Mouse (Mus musculus) stomach, postnatal 0 days (tissue): ENCODE measurements around the gene Ddx49. TPM values are rescaled to one million over a fixed set of nuclear protein-coding genes. Genes with fewer than 3 reads are reported as not detected.

Experiments
- ATAC-seq: fragments of 200-750 bp; cut with Nextera tagmentation; 2 replicates; pipeline ENCODE4 v1.8.0; 2017; ENCODE audit not compliant: low FRiP score, low TSS enrichment
- DNase-seq: peaks from one replicate; pipeline ENCODE4 v3.0.0-alpha.2; 2016; ENCODE audit warnings: low spot score
- H3K27ac ChIP-seq: fragments of 300-500 bp; sonication (generic); replicated peaks from 2 replicates; pipeline ENCODE4 v1.5.1; 2014; ENCODE audit warnings: mild to moderate bottlenecking, control low read depth
- H3K27me3 ChIP-seq: fragments of 300-500 bp; sonication (generic); 2 replicates; pipeline ENCODE4 v1.6.1; 2014; ENCODE audit warnings: low read length; ENCODE audit not compliant: control insufficient read depth, insufficient read depth
- H3K36me3 ChIP-seq: fragments of 300-500 bp; sonication (generic); 2 replicates; pipeline ENCODE4 v1.6.1; 2014; ENCODE audit warnings: low read length, mixed read lengths; ENCODE audit not compliant: control insufficient read depth, insufficient read depth
- H3K4me1 ChIP-seq: fragments of 300-500 bp; sonication (generic); replicated peaks from 2 replicates; pipeline ENCODE4 v1.6.1; 2014; ENCODE audit warnings: antibody characterized with exemption; ENCODE audit not compliant: control insufficient read depth, insufficient read depth
- H3K4me2 ChIP-seq: fragments of 300-500 bp; sonication (generic); replicated peaks from 2 replicates; pipeline ENCODE4 v1.6.1; 2014; ENCODE audit warnings: low read depth, mild to moderate bottlenecking, control low read depth, moderate library complexity
- H3K4me3 ChIP-seq: fragments of 300-500 bp; sonication (generic); 2 replicates; pipeline ENCODE4 v1.5.1; 2014; ENCODE audit warnings: low read depth, low read length, control low read depth
- H3K9ac ChIP-seq: fragments of 300-500 bp; sonication (generic); 2 replicates; pipeline ENCODE4 v1.6.1; 2014; ENCODE audit warnings: mild to moderate bottlenecking, low read length, control low read depth, mixed read lengths
- H3K9me3 ChIP-seq: fragments of 300-500 bp; sonication (generic); 2 replicates; pipeline ENCODE4 v1.6.1; 2016; ENCODE audit warnings: low read length; ENCODE audit not compliant: control insufficient read depth
- CTCF ChIP-seq: IDR thresholded peaks from 2 replicates; pipeline ENCODE4 v1.5.1; 2016; ENCODE audit warnings: antibody characterized with exemption, low read depth, mild to moderate bottlenecking, moderate library complexity
- EP300 ChIP-seq: optimal IDR thresholded peaks from 2 replicates; pipeline ENCODE3; 2016; ENCODE audit warnings: antibody characterized with exemption
- WGBS: fragments of 180-500 bp; shearing (Covaris S2); extraction: QIAGEN DNeasy Blood & Tissue Kit; methylation state at CpG from one replicate; pipeline ENCODE4 v1.1.7; 2014; 5-methylcytosine and 5-hydroxymethylcytosine counted together
- polyA plus RNA-seq: library from polyadenylated mRNA; unstranded; fragments of >200 nt; fragmentation: Nextera tagmentation; extraction: Ambion mirVana; gene quantifications from 2 replicates; pipeline ENCODE4 v1.2.1, GENCODE M21; 2015

Gene Ddx49
- polyA plus RNA-seq, 1 experiment from 2014 or later, result 36.0 TPM

DNA sequence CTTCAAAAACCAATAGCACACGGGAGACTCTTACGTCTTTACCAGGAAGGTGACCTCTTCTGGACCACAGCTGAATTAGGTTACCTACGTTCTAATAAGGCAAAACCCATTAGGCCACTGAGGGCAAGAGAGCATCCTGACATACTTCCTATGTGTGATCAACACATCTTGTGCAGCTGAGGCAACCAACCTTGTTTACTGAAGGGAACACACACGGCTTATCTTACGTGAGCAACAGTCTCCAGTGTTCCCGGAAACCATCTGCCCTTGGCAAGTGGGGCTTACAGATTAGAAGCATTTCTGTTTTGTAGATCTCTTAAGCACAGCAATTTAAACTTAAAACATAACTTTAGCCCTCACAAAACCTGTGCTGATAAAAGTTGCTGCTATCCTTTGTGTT is 25.2 kb upstream of the Ddx49 start:
- TF ChIP-seq EP300, result no peak
- no peak for TF ChIP-seq CTCF

GRCm38 (mm10) chr8:70323716-70324115 is 21.4 kb upstream of the Ddx49 start:
- no peak for ATAC-seq
- H3K27ac ChIP-seq, result no peak overlapping the region
- no peak overlapping the region for H3K9ac ChIP-seq
- no peaks in the 10 kb centered on the region for H3K27me3 ChIP-seq
- TF ChIP-seq EP300 (no peak), CTCF (peak; percentile 32)
- H3K4me3 ChIP-seq, result no peak overlapping the region
- no peak overlapping the region for H3K4me2 ChIP-seq
- H3K9me3 ChIP-seq, result no peaks in the 10 kb centered on the region
- H3K36me3 ChIP-seq, result no peaks in the 10 kb centered on the region; the same call in 1 of the 2 replicates
- 85% methylated on average over 3 of the region's 3 CpGs for WGBS
- no peak for DNase-seq
- no peaks in the 10 kb centered on the region for H3K4me1 ChIP-seq

More for the DNA sequence above, 25.2 kb upstream of the Ddx49 start:
- H3K9ac ChIP-seq, result no peak overlapping the region
- H3K27ac ChIP-seq, result no peak overlapping the region
- no peak overlapping the region for H3K4me2 ChIP-seq
- ATAC-seq (no peak), DNase-seq (no peak)
- H3K27me3 ChIP-seq, result no peaks in the 10 kb centered on the region
- H3K36me3 ChIP-seq, result peaks cover 4% of the 10 kb centered on the region
- H3K9me3 ChIP-seq, result no peaks in the 10 kb centered on the region
- no peaks in the 10 kb centered on the region for H3K4me1 ChIP-seq
- WGBS, result 87% methylated on average over 6 of the region's 6 CpGs
- H3K4me3 ChIP-seq, result no peak overlapping the region

DNA sequence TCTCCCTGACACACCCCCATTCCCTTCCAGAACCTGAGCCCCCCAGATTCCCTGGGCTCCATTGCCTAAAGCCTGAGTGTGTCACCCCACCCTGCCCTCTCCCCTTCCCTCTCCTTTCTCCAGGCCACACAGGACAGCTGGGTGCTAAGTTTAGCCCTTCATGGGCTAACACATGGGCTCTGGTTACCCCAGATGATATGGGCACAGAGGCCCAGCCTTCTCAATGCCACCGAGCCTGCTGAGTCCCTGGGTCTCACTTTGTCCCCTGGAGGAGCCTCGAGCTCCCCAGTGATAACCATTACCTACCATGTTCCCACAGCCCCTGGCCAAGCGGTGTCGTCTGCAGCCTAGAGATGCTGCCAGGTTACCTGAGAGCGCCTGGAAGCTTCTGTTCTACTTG is 15.6 kb upstream of the Ddx49 start:
- DNase-seq (no peak), ATAC-seq (no peak)
- Histone ChIP-seq H3K27me3 (no peaks in the 10 kb centered on the region), H3K36me3 (no peaks in the 10 kb centered on the region; the same call in 1 of the 2 replicates), H3K27ac (no peak overlapping the region), H3K9me3 (no peaks in the 10 kb centered on the region), H3K4me1 (no peaks in the 10 kb centered on the region), H3K9ac (no peak overlapping the region), H3K4me2 (no peak overlapping the region), H3K4me3 (no peak overlapping the region)
- 82% methylated on average over 5 of the region's 5 CpGs for WGBS
- TF ChIP-seq EP300 (no peak), CTCF (no peak)

GRCm38 (mm10) chr8:70316511-70317504 is 14.5 kb upstream of the Ddx49 start:
- peak; percentile 40 for ATAC-seq
- peak overlapping the region; percentile 56 for H3K9ac ChIP-seq
- no peaks in the 10 kb centered on the region for H3K4me1 ChIP-seq
- WGBS, result 15% methylated on average over 14 of the region's 15 CpGs
- peak overlapping the region; percentile 54 for H3K4me3 ChIP-seq
- H3K36me3 ChIP-seq, result peaks cover 2% of the 10 kb centered on the region; the same call in 1 of the 2 replicates
- TF ChIP-seq CTCF (peak; percentile 36), EP300 (no peak)
- no peak overlapping the region for H3K27ac ChIP-seq
- H3K9me3 ChIP-seq, result no peaks in the 10 kb centered on the region
- DNase-seq, result peak; percentile 44
- no peaks in the 10 kb centered on the region for H3K27me3 ChIP-seq
- peak overlapping the region; percentile 84 for H3K4me2 ChIP-seq

- Histone ChIP-seq H3K4me1 (no peaks in the 10 kb centered on the region), H3K27ac (peak within 1 kb of the TSS; percentile 30; the same call in 1 of the 2 replicates), H3K9ac (peak within 1 kb of the TSS; percentile 56), H3K4me3 (peak within 1 kb of the TSS; percentile 54), H3K27me3 (no peaks in the 10 kb centered on the region), H3K36me3 (peaks cover 11% of the 10 kb centered on the region; the same call in 1 of the 2 replicates), H3K9me3 (no peaks in the 10 kb centered on the region), H3K4me2 (peak within 1 kb of the TSS; percentile 84)
- peak; percentile 55 for ATAC-seq
- 2% methylated on average over 62 of the region's 66 CpGs for WGBS
- TF ChIP-seq EP300, result no peak
- TF ChIP-seq CTCF, result 0 out of 2 replicates have a peak, but pooled peaks have one; percentile 11
- DNase-seq, result peak; percentile 55
Observed at GRCm38 (mm10) chr8:70315624-70316510, 13.6 kb upstream of the Ddx49 start, which contains the start of gene Cers1. Cers1 (plus strand) TSS chr8:70315775.
